Mouse (Mus musculus) ES-Bruce4 (cell line): ENCODE results near the gene Plpp4. TPM values are rescaled to one million over a fixed set of nuclear protein-coding genes. Genes with fewer than 3 reads are reported as not detected.

Experiments
- H3K27ac ChIP-seq: 2 replicates; pipeline ENCODE4 v1.5.1; 2012; ENCODE audit warnings: low read length, inconsistent platforms; ENCODE audit not compliant: insufficient read depth
- H3K27me3 ChIP-seq: 2 replicates; pipeline ENCODE4 v1.6.1; 2012; ENCODE audit warnings: mild to moderate bottlenecking, low read length, inconsistent platforms; ENCODE audit not compliant: control insufficient read depth, poor library complexity, insufficient read depth, severe bottlenecking
- H3K36me3 ChIP-seq: 2 replicates; pipeline ENCODE4 v1.6.1; 2012; ENCODE audit warnings: inconsistent platforms, mild to moderate bottlenecking, low read length, moderate library complexity; ENCODE audit not compliant: control insufficient read depth, poor library complexity, insufficient read depth, severe bottlenecking
- H3K4me1 ChIP-seq: one replicate; pipeline ENCODE4 v1.8.1; 2011; ENCODE audit warnings: low read length; ENCODE audit not compliant: control insufficient read depth, insufficient read depth
- H3K4me3 ChIP-seq: 2 replicates; pipeline ENCODE4 v1.5.1; 2011; ENCODE audit warnings: low read depth, mild to moderate bottlenecking, low read length
- H3K9ac ChIP-seq: 2 replicates; pipeline ENCODE4 v1.6.1; 2012; ENCODE audit warnings: low read depth, mild to moderate bottlenecking, inconsistent platforms; ENCODE audit not compliant: poor library complexity, severe bottlenecking
- H3K9me3 ChIP-seq: replicated peaks from 2 replicates; pipeline ENCODE4 v1.6.1; 2012; ENCODE audit warnings: mild to moderate bottlenecking, low read length, inconsistent platforms; ENCODE audit not compliant: control insufficient read depth, poor library complexity, insufficient read depth, severe bottlenecking
- CTCF ChIP-seq: IDR thresholded peaks from one replicate; pipeline ENCODE4 v1.8.1; 2011; ENCODE audit warnings: low read depth, low read length
- EP300 ChIP-seq: IDR thresholded peaks from 2 replicates; pipeline ENCODE4 v1.6.1; 2011; ENCODE audit warnings: low read depth, low read length; ENCODE audit not compliant: insufficient read depth
- POLR2A ChIP-seq: IDR thresholded peaks from one replicate; pipeline ENCODE4 v1.8.1; 2011; ENCODE audit warnings: low read length; ENCODE audit not compliant: insufficient read depth
- polyA plus RNA-seq: library from polyadenylated mRNA; stranded (reverse); fragments of >200 nt; gene quantifications from 2 replicates; pipeline ENCODE4 v1.2.4, GENCODE M21; 2011; ENCODE audit warnings: low read depth; ENCODE audit not compliant: missing spikeins, insufficient read depth, insufficient read length

Plpp4 gene
- polyA plus RNA-seq, 1 experiment, result not detected

- H3K4me3 ChIP-seq, result no peak overlapping the region
These were observed 50.4 kb downstream of the Plpp4 start for GRCm38 (mm10) chr7:129307042-129307825.

GRCm38 (mm10) chr7:129308661-129309060, 51.8 kb downstream of the Plpp4 start:
- Histone ChIP-seq H3K36me3 (no peaks in the 10 kb centered on the region), H3K4me1 (no peaks in the 10 kb centered on the region), H3K27me3 (no peaks in the 10 kb centered on the region), H3K9me3 (no peaks in the 10 kb centered on the region), H3K4me3 (no peak overlapping the region), H3K27ac (no peak overlapping the region), H3K9ac (no peak overlapping the region)
- no peak for TF ChIP-seq EP300
- TF ChIP-seq CTCF, result no peak
- TF ChIP-seq POLR2A, result no peak

More at GRCm38 (mm10) chr7:129307042-129307825, 50.4 kb downstream of the Plpp4 start:
- Histone ChIP-seq H3K9ac (no peak overlapping the region), H3K4me1 (no peaks in the 10 kb centered on the region), H3K27me3 (no peaks in the 10 kb centered on the region), H3K27ac (no peak overlapping the region), H3K9me3 (no peaks in the 10 kb centered on the region), H3K36me3 (no peaks in the 10 kb centered on the region)
- TF ChIP-seq POLR2A, result no peak
- peak; percentile 87 for TF ChIP-seq CTCF
- TF ChIP-seq EP300, result 0 out of 2 replicates have a peak, but pooled peaks have one; percentile 37

- H3K36me3 ChIP-seq, result no peaks in the 10 kb centered on the region
- H3K4me3 ChIP-seq, result no peak overlapping the region
- no peak overlapping the region for H3K27ac ChIP-seq
- H3K9ac ChIP-seq, result no peak overlapping the region
- no peaks in the 10 kb centered on the region for H3K4me1 ChIP-seq
- no peaks in the 10 kb centered on the region for H3K27me3 ChIP-seq
- no peaks in the 10 kb centered on the region for H3K9me3 ChIP-seq
- no peak for TF ChIP-seq EP300
- TF ChIP-seq CTCF, result no peak
- no peak for TF ChIP-seq POLR2A
These were observed 55.7 kb downstream of the Plpp4 start for GRCm38 (mm10) chr7:129312521-129312920.

DNA sequence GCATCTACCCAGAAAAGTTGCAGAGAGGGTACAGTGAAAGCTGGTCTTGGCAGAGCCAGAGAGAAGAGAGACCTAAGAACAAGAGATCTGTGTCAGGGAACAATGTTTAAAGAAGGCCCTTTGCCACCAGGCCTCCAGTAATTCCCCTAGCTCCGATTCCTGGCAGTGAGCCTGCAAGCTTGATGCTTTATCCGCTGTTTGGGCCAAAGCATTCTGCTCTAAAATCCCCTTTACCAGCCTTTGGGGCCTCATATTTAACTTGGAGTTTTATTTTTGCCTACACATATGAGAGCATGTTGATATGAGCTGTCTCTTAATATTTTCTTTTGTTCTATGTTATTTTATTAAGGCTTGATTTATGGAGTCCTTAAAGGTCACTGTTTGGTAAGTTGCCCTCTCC, 57.1 kb downstream of the Plpp4 start:
- Histone ChIP-seq H3K27ac (no peak overlapping the region), H3K9ac (no peak overlapping the region), H3K27me3 (no peaks in the 10 kb centered on the region), H3K36me3 (no peaks in the 10 kb centered on the region), H3K4me3 (no peak overlapping the region), H3K4me1 (no peaks in the 10 kb centered on the region), H3K9me3 (no peaks in the 10 kb centered on the region)
- TF ChIP-seq EP300 (no peak), POLR2A (no peak), CTCF (no peak)

- no peaks in the 10 kb centered on the region for H3K36me3 ChIP-seq
- no peak overlapping the region for H3K9ac ChIP-seq
- no peak overlapping the region for H3K4me3 ChIP-seq
- no peaks in the 10 kb centered on the region for H3K4me1 ChIP-seq
- no peaks in the 10 kb centered on the region for H3K9me3 ChIP-seq
- TF ChIP-seq CTCF, result no peak
- no peak for TF ChIP-seq POLR2A
- no peak for TF ChIP-seq EP300
- no peak overlapping the region for H3K27ac ChIP-seq
- H3K27me3 ChIP-seq, result no peaks in the 10 kb centered on the region
These were observed 83.3 kb downstream of the Plpp4 start for GRCm38 (mm10) chr7:129340096-129340495.

GRCm38 (mm10) chr7:129355561-129355960, 98.7 kb downstream of the Plpp4 start:
- no peaks in the 10 kb centered on the region for H3K4me1 ChIP-seq
- no peaks in the 10 kb centered on the region for H3K36me3 ChIP-seq
- no peaks in the 10 kb centered on the region for H3K27me3 ChIP-seq
- H3K27ac ChIP-seq, result no peak overlapping the region
- H3K4me3 ChIP-seq, result no peak overlapping the region
- no peak overlapping the region for H3K9ac ChIP-seq
- no peaks in the 10 kb centered on the region for H3K9me3 ChIP-seq
- TF ChIP-seq CTCF (no peak), EP300 (no peak), POLR2A (no peak)
